Mouse (Mus musculus): ENCODE measurements at regions not wholly inside any gene's neighbourhood (a gene's known extent, or its start where the extent isn't known, plus 50 kb on each side); places are given as distances from the start of the nearest gene placed in this dataset.

- H3K27ac ChIP-seq (ENCODE audit: insufficient read depth, low read depth, low read length, poor library complexity, severe bottlenecking) = no peak overlapping the region
- no peak overlapping the region for H3K9ac ChIP-seq (ENCODE audit: insufficient read depth, low read depth, low read length, poor library complexity, severe bottlenecking)
- DNase-seq (ENCODE audit: low read depth, low spot score) = no peak
- no peaks in the 10 kb centered on the region for H3K36me3 ChIP-seq (ENCODE audit: control insufficient read depth, insufficient read depth, low read length, poor library complexity, severe bottlenecking)
- no peaks in the 10 kb centered on the region for H3K9me3 ChIP-seq (ENCODE audit: control insufficient read depth, insufficient read depth, low read depth, low read length)
- no peak overlapping the region for H3K4me3 ChIP-seq (ENCODE audit: insufficient read depth in 1 of 2, low read depth in 1 of 2, low read length in 2 of 2, poor library complexity in 1 of 2, severe bottlenecking in 1 of 2)
- TF ChIP-seq MAFK (IDR thresholded peaks at IDR 0.05; ENCODE audit: insufficient read depth, low read depth, low read length) = no peak
- no peak for TF ChIP-seq ZNF384 (IDR thresholded peaks at IDR 0.05; ENCODE audit: low read depth, low read length)
- TF ChIP-seq ZC3H11A (IDR thresholded peaks at IDR 0.05; ENCODE audit: borderline replicate concordance, low read depth, low read length) = no peak
- TF ChIP-seq CHD2 (IDR thresholded peaks at IDR 0.05; ENCODE audit: low read depth, low read length) = no peak
- TF ChIP-seq HCFC1 (IDR thresholded peaks at IDR 0.05; ENCODE audit: borderline replicate concordance, insufficient read depth, low read length) = no peak
- in situ Hi-C loops (cut with MboI; ENCODE audit: low sequenced_read_pairs in 2 of 2, unreplicated experiment in 2 of 2) = no loop called here
- H3K4me1 ChIP-seq (ENCODE audit: control insufficient read depth in 2 of 2, insufficient read depth in 2 of 2, low read length in 2 of 2, poor library complexity in 1 of 2) = no peaks in the 10 kb centered on the region
Observed at GRCm38 (mm10) chr12:25676631-25677030, 579.7 kb upstream of the Id2 start.

- Histone ChIP-seq H3K36me3 (ENCODE audit: control insufficient read depth, insufficient read depth, low read length, poor library complexity, severe bottlenecking) (no peaks in the 10 kb centered on the region), H3K4me1 (ENCODE audit: control insufficient read depth in 2 of 2, insufficient read depth in 2 of 2, low read length in 2 of 2, poor library complexity in 1 of 2) (no peaks in the 10 kb centered on the region), H3K4me3 (ENCODE audit: insufficient read depth in 1 of 2, low read depth in 1 of 2, low read length in 2 of 2, poor library complexity in 1 of 2, severe bottlenecking in 1 of 2) (no peak overlapping the region), H3K27ac (ENCODE audit: insufficient read depth, low read depth, low read length, poor library complexity, severe bottlenecking) (no peak overlapping the region), H3K9me3 (ENCODE audit: control insufficient read depth, insufficient read depth, low read depth, low read length) (no peaks in the 10 kb centered on the region), H3K9ac (ENCODE audit: insufficient read depth, low read depth, low read length, poor library complexity, severe bottlenecking) (no peak overlapping the region)
- in situ Hi-C loops (cut with MboI; ENCODE audit: low sequenced_read_pairs in 2 of 2, unreplicated experiment in 2 of 2) = no loop called here
- TF ChIP-seq MAFK (IDR thresholded peaks at IDR 0.05; ENCODE audit: insufficient read depth, low read depth, low read length) (no peak), CHD2 (IDR thresholded peaks at IDR 0.05; ENCODE audit: low read depth, low read length) (no peak)
- DNase-seq (ENCODE audit: low read depth, low spot score) = no peak
Observed at GRCm38 (mm10) chr12:25668336-25668735, 571.4 kb upstream of the Id2 start.

GRCm38 (mm10) chr12:25654456-25654855 is 557.5 kb upstream of the Id2 start:
- Histone ChIP-seq H3K9me3 (ENCODE audit: control insufficient read depth, insufficient read depth, low read depth, low read length) (no peaks in the 10 kb centered on the region), H3K4me3 (ENCODE audit: insufficient read depth in 1 of 2, low read depth in 1 of 2, low read length in 2 of 2, poor library complexity in 1 of 2, severe bottlenecking in 1 of 2) (no peak overlapping the region), H3K36me3 (ENCODE audit: control insufficient read depth, insufficient read depth, low read length, poor library complexity, severe bottlenecking) (no peaks in the 10 kb centered on the region), H3K27ac (ENCODE audit: insufficient read depth, low read depth, low read length, poor library complexity, severe bottlenecking) (no peak overlapping the region), H3K4me1 (ENCODE audit: control insufficient read depth in 2 of 2, insufficient read depth in 2 of 2, low read length in 2 of 2, poor library complexity in 1 of 2) (no peaks in the 10 kb centered on the region), H3K9ac (ENCODE audit: insufficient read depth, low read depth, low read length, poor library complexity, severe bottlenecking) (no peak overlapping the region)
- DNase-seq (ENCODE audit: low read depth, low spot score) = no peak
- TF ChIP-seq CHD2 (IDR thresholded peaks at IDR 0.05; ENCODE audit: low read depth, low read length) = no peak
- in situ Hi-C loops (cut with MboI; ENCODE audit: low sequenced_read_pairs in 2 of 2, unreplicated experiment in 2 of 2) = no loop called here

GRCm38 (mm10) chr12:25650237-25650636 is 553.3 kb upstream of the Id2 start:
- Histone ChIP-seq H3K9ac (ENCODE audit: insufficient read depth, low read depth, low read length, poor library complexity, severe bottlenecking) (no peak overlapping the region), H3K4me1 (ENCODE audit: control insufficient read depth in 2 of 2, insufficient read depth in 2 of 2, low read length in 2 of 2, poor library complexity in 1 of 2) (no peaks in the 10 kb centered on the region), H3K27ac (ENCODE audit: insufficient read depth, low read depth, low read length, poor library complexity, severe bottlenecking) (no peak overlapping the region), H3K36me3 (ENCODE audit: control insufficient read depth, insufficient read depth, low read length, poor library complexity, severe bottlenecking) (no peaks in the 10 kb centered on the region), H3K4me3 (ENCODE audit: insufficient read depth in 1 of 2, low read depth in 1 of 2, low read length in 2 of 2, poor library complexity in 1 of 2, severe bottlenecking in 1 of 2) (no peak overlapping the region), H3K9me3 (ENCODE audit: control insufficient read depth, insufficient read depth, low read depth, low read length) (no peaks in the 10 kb centered on the region)
- in situ Hi-C loops (cut with MboI; ENCODE audit: low sequenced_read_pairs in 2 of 2, unreplicated experiment in 2 of 2) = no loop called here
- TF ChIP-seq CHD2 (IDR thresholded peaks at IDR 0.05; ENCODE audit: low read depth, low read length) (no peak), ZNF384 (IDR thresholded peaks at IDR 0.05; ENCODE audit: low read depth, low read length) (no peak), ZC3H11A (IDR thresholded peaks at IDR 0.05; ENCODE audit: borderline replicate concordance, low read depth, low read length) (no peak), HCFC1 (IDR thresholded peaks at IDR 0.05; ENCODE audit: borderline replicate concordance, insufficient read depth, low read length) (no peak), MAFK (IDR thresholded peaks at IDR 0.05; ENCODE audit: insufficient read depth, low read depth, low read length) (no peak)
- DNase-seq (ENCODE audit: low read depth, low spot score) = no peak

- Histone ChIP-seq H3K36me3 (ENCODE audit: control insufficient read depth, insufficient read depth, low read length, poor library complexity, severe bottlenecking) (no peaks in the 10 kb centered on the region), H3K9me3 (ENCODE audit: control insufficient read depth, insufficient read depth, low read depth, low read length) (no peaks in the 10 kb centered on the region), H3K9ac (ENCODE audit: insufficient read depth, low read depth, low read length, poor library complexity, severe bottlenecking) (no peak overlapping the region), H3K4me1 (ENCODE audit: control insufficient read depth in 2 of 2, insufficient read depth in 2 of 2, low read length in 2 of 2, poor library complexity in 1 of 2) (no peaks in the 10 kb centered on the region), H3K27ac (ENCODE audit: insufficient read depth, low read depth, low read length, poor library complexity, severe bottlenecking) (no peak overlapping the region), H3K4me3 (ENCODE audit: insufficient read depth in 1 of 2, low read depth in 1 of 2, low read length in 2 of 2, poor library complexity in 1 of 2, severe bottlenecking in 1 of 2) (no peak overlapping the region)
- in situ Hi-C loops (cut with MboI; ENCODE audit: low sequenced_read_pairs in 2 of 2, unreplicated experiment in 2 of 2) = no loop called here
- DNase-seq (ENCODE audit: low read depth, low spot score) = no peak
- TF ChIP-seq HCFC1 (IDR thresholded peaks at IDR 0.05; ENCODE audit: borderline replicate concordance, insufficient read depth, low read length) (no peak), ZNF384 (IDR thresholded peaks at IDR 0.05; ENCODE audit: low read depth, low read length) (no peak), CHD2 (IDR thresholded peaks at IDR 0.05; ENCODE audit: low read depth, low read length) (no peak), MAFK (IDR thresholded peaks at IDR 0.05; ENCODE audit: insufficient read depth, low read depth, low read length) (no peak), ZC3H11A (IDR thresholded peaks at IDR 0.05; ENCODE audit: borderline replicate concordance, low read depth, low read length) (no peak)
Observed at GRCm38 (mm10) chr12:25628081-25628480, 531.1 kb upstream of the Id2 start.
